Mouse (Mus musculus): ENCODE results near the gene 4930564D02Rik. TPM values are rescaled to one million over a fixed set of nuclear protein-coding genes. Genes with fewer than 3 reads are reported as not detected.

Gene 4930564D02Rik
- polyA plus RNA-seq, 1 experiment from 2014 or later, result not detected

DNA sequence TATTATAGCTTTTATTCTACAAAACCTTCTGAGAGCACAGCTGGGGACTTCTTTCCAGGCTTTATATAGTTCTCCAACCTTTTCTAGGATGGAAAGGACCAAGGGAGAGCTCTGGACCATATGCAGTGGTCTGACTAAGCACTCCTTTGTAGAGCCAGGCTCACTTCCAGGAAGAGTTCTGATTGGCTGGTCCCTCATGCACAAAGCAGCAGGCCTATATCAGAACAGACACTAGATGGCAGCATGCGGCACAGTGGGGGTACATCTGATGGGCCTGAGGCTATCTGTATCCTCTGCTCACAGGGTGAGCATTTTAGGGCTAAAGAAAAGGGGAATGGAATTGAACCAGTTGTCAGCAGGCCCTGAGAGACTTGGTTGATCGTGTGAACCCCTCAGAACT is 47.6 kb downstream of the 4930564D02Rik start:
- Histone ChIP-seq H3K9me3 (ENCODE audit: low read length) (no peaks in the 10 kb centered on the region), H3K4me1 (ENCODE audit: insufficient read depth, low read depth, low read length) (no peaks in the 10 kb centered on the region), H3K27ac (ENCODE audit: low read length) (no peak overlapping the region), H3K27me3 (replicated peaks; ENCODE audit: insufficient read depth, low read length) (no peaks in the 10 kb centered on the region), H3K36me3 (ENCODE audit: insufficient read depth, low read length) (no peaks in the 10 kb centered on the region), H3K4me3 (ENCODE audit: low read depth, low read length) (no peak overlapping the region), H3K9ac (replicated peaks; ENCODE audit: low read depth) (no peak overlapping the region), H3K4me2 (replicated peaks; ENCODE audit: low read depth, low read length) (no peak overlapping the region)
- peak; percentile 86 for TF ChIP-seq CTCF (IDR thresholded peaks at IDR 0.05)
- TF ChIP-seq EP300 (IDR thresholded peaks at IDR 0.05), result no peak
- ATAC-seq (peak; percentile 65), DNase-seq (ENCODE audit: low spot score) (peak; percentile 76)
- WGBS, result 15% methylated on average over 2 of the region's 2 CpGs

DNA sequence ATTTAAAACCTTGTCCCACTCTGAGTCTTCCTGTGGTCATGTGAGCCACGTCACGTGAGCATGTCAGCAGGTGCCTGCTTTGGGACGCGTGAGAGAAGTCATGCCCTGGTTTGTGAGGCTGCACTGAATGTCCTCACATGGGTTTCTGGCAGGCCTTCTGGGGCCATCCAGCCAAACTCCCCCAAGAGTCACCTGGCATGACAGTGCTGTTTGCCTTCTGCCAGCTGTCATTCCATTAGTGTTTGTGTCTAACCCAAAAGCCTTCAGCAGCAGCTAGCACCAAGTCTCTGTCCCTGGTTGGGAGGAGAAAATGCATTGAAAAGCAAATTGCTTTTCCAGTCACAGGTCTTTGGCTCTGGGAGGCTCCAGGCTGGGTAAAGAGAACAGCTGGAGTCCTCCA is 50.0 kb downstream of the 4930564D02Rik start:
- no peak overlapping the region for H3K4me3 ChIP-seq (ENCODE audit: low read depth, low read length)
- TF ChIP-seq EP300 (IDR thresholded peaks at IDR 0.05) (no peak), CTCF (IDR thresholded peaks at IDR 0.05) (no peak)
- WGBS, result 80% methylated on average over 4 of the region's 4 CpGs
- H3K27ac ChIP-seq (ENCODE audit: low read length), result no peak overlapping the region
- H3K4me1 ChIP-seq (ENCODE audit: insufficient read depth, low read depth, low read length), result no peaks in the 10 kb centered on the region
- no peaks in the 10 kb centered on the region for H3K9me3 ChIP-seq (ENCODE audit: low read length)
- H3K4me2 ChIP-seq (replicated peaks; ENCODE audit: low read depth, low read length), result no peak overlapping the region
- H3K36me3 ChIP-seq (ENCODE audit: insufficient read depth, low read length), result no peaks in the 10 kb centered on the region
- no peak overlapping the region for H3K9ac ChIP-seq (replicated peaks; ENCODE audit: low read depth)
- ATAC-seq, result no peak
- no peak for DNase-seq (ENCODE audit: low spot score)
- no peaks in the 10 kb centered on the region for H3K27me3 ChIP-seq (replicated peaks; ENCODE audit: insufficient read depth, low read length)

DNA sequence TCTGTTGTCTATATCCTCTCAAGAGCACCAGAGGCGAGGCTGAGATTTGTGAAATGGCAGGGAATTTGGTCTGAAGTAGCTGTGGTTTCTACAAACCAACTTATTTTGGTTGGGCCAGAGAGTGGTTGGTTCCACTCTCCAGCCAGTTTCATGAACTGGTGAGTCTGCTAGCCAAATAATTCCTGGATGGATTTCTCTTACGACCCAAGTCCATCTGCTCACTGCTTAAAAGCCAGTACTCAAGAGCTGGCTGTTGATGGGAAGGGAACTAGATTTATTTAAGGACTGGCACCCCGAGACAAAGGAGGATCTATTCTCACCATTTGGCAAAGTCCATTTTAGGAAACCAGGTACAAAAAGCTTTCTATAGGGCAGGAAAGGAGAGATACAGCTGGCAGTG is 57.1 kb downstream of the 4930564D02Rik start:
- H3K4me3 ChIP-seq (ENCODE audit: low read depth, low read length), result no peak overlapping the region
- no peak for ATAC-seq
- no peak overlapping the region for H3K4me2 ChIP-seq (replicated peaks; ENCODE audit: low read depth, low read length)
- H3K9ac ChIP-seq (replicated peaks; ENCODE audit: low read depth), result no peak overlapping the region
- no peaks in the 10 kb centered on the region for H3K27me3 ChIP-seq (replicated peaks; ENCODE audit: insufficient read depth, low read length)
- no peak overlapping the region for H3K27ac ChIP-seq (ENCODE audit: low read length)
- DNase-seq (ENCODE audit: low spot score), result no peak
- TF ChIP-seq CTCF (IDR thresholded peaks at IDR 0.05), result no peak
- no peak for TF ChIP-seq EP300 (IDR thresholded peaks at IDR 0.05)
- H3K4me1 ChIP-seq (ENCODE audit: insufficient read depth, low read depth, low read length), result no peaks in the 10 kb centered on the region
- no peaks in the 10 kb centered on the region for H3K36me3 ChIP-seq (ENCODE audit: insufficient read depth, low read length)
- WGBS, result 79% methylated on average over 3 of the region's 3 CpGs
- no peaks in the 10 kb centered on the region for H3K9me3 ChIP-seq (ENCODE audit: low read length)

DNA sequence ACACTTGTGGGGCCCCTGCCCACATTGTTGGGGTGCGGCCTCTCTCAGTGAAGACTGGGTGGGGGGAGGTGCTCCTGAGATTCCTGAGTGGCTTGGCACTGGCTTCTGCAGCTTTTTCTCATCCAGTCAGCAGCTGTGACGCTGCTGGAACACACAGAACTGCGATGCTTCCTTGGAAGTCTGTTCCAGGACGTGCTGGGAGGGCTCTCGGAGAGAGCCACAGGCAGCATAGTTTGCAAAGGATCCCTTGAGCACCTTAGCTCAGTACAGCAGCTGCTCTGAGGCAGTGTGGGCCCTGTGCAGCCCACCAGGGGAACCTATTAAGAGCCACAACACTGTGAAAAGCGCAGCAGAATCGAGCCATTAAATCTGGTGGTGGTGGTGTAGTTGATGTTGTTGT is 61.2 kb downstream of the 4930564D02Rik start:
- Histone ChIP-seq H3K4me2 (replicated peaks; ENCODE audit: low read depth, low read length) (no peak overlapping the region), H3K4me3 (ENCODE audit: low read depth, low read length) (no peak overlapping the region), H3K27me3 (replicated peaks; ENCODE audit: insufficient read depth, low read length) (no peaks in the 10 kb centered on the region), H3K27ac (ENCODE audit: low read length) (no peak overlapping the region), H3K36me3 (ENCODE audit: insufficient read depth, low read length) (no peaks in the 10 kb centered on the region), H3K9ac (replicated peaks; ENCODE audit: low read depth) (no peak overlapping the region), H3K9me3 (ENCODE audit: low read length) (no peaks in the 10 kb centered on the region), H3K4me1 (ENCODE audit: insufficient read depth, low read depth, low read length) (no peaks in the 10 kb centered on the region)
- 35% methylated on average over 7 of the region's 7 CpGs for WGBS
- TF ChIP-seq CTCF (IDR thresholded peaks at IDR 0.05), result no peak
- no peak for TF ChIP-seq EP300 (IDR thresholded peaks at IDR 0.05)
- no peak for ATAC-seq
- DNase-seq (ENCODE audit: low spot score), result no peak

Other genes with a start within 250 kb of the 4930564D02Rik start
- 22.2 and 28.8 TPM in 2 replicates for gene Mov10, start 248.3 kb upstream of the 4930564D02Rik start, polyA plus RNA-seq (2015; fragmentation: Nextera tagmentation; extraction: Ambion mirVana)
- 28.4 and 32.9 TPM in 2 replicates for gene St7l, start 202.8 kb upstream of the 4930564D02Rik start, polyA plus RNA-seq (2015; fragmentation: Nextera tagmentation; extraction: Ambion mirVana)
- 110 and 119 TPM in 2 replicates for gene Capza1, start 202.3 kb upstream of the 4930564D02Rik start, polyA plus RNA-seq (2015; fragmentation: Nextera tagmentation; extraction: Ambion mirVana)
- 0.44 and 0.88 TPM in 2 replicates for gene Wnt2b, start 104.9 kb upstream of the 4930564D02Rik start, polyA plus RNA-seq (2015; fragmentation: Nextera tagmentation; extraction: Ambion mirVana)
- 70.4 and 82.1 TPM in 2 replicates for gene Cttnbp2nl, start 13.7 kb upstream of the 4930564D02Rik start, polyA plus RNA-seq (2015; fragmentation: Nextera tagmentation; extraction: Ambion mirVana)